Mouse (Mus musculus) mouse embryonic stem cell (cell line): ENCODE measurements at regions not wholly inside any gene's neighbourhood (a gene's known extent, or its start where the extent isn't known, plus 50 kb on each side); places are given as distances from the start of the nearest gene placed in this dataset.
"Not testable (repeated sequence)": the region's sequence is repeated elsewhere in the genome, so short reads cannot be mapped to it uniquely, and the experiment has no call there.

Source experiments
- in situ Hi-C, 2 experiments: fragments of 300-500 bp; cut with MboI; formaldehyde crosslinking; loops; 1 replicate in 1 of 2; 3 replicates in 1 of 2; pipeline ENCODE4 v1.14.3; 2019 to 2020; ENCODE audit warnings: low sequenced_read_pairs in 2 of 2, low pct_unique_long_range_greater_than_20kb in 1 of 2, mixed read lengths in 1 of 2; ENCODE audit not compliant: unreplicated experiment in 1 of 2

GRCm38 (mm10) chr15:93004551-93004950 is 270.4 kb downstream of the Gxylt1 start:
- in situ Hi-C loops: no loop called here

GRCm38 (mm10) chr15:93003233-93003632 is 271.7 kb downstream of the Gxylt1 start:
- in situ Hi-C loops: no loop called here

- in situ Hi-C loops: no loop called here
Observed at GRCm38 (mm10) chr15:93002002-93002904, 272.7 kb downstream of the Gxylt1 start.

- in situ Hi-C loops: no loop called here
Observed at GRCm38 (mm10) chr15:93001346-93002001, 273.5 kb downstream of the Gxylt1 start.

GRCm38 (mm10) chr15:93000121-93000520 is 274.9 kb downstream of the Gxylt1 start:
- in situ Hi-C loops: no loop called here

- in situ Hi-C loops: no loop called here
Observed at GRCm38 (mm10) chr15:92997933-92998332, 277.0 kb downstream of the Gxylt1 start.

- in situ Hi-C loops: no loop called here
Observed at GRCm38 (mm10) chr15:92994191-92994671, 280.7 kb downstream of the Gxylt1 start.

- in situ Hi-C loops: no loop called here
Observed at GRCm38 (mm10) chr15:92993538-92994190, 281.3 kb downstream of the Gxylt1 start.

- in situ Hi-C loops: no loop called here
Observed at GRCm38 (mm10) chr15:92975774-92976173, 299.2 kb downstream of the Gxylt1 start.

- in situ Hi-C loops: no loop called here
Observed at GRCm38 (mm10) chr15:92974931-92975330, 300.0 kb downstream of the Gxylt1 start.

GRCm38 (mm10) chr15:92973651-92974229 is 301.2 kb downstream of the Gxylt1 start:
- in situ Hi-C loops: no loop called here

- in situ Hi-C loops: no loop called here
Observed at GRCm38 (mm10) chr15:92965556-92965955, 309.4 kb downstream of the Gxylt1 start.

GRCm38 (mm10) chr15:92964901-92965300 is 310.1 kb downstream of the Gxylt1 start:
- in situ Hi-C loops: no loop called here

GRCm38 (mm10) chr15:92964131-92964530 is 310.8 kb downstream of the Gxylt1 start:
- in situ Hi-C loops: no loop called here

- in situ Hi-C loops: not testable (repeated sequence)
Observed at GRCm38 (mm10) chr15:92950912-92951311, 324.1 kb downstream of the Gxylt1 start.

GRCm38 (mm10) chr15:92946216-92946615 is 328.8 kb downstream of the Gxylt1 start:
- in situ Hi-C loops: no loop called here

- in situ Hi-C loops: no loop called here
Observed at GRCm38 (mm10) chr15:92903821-92904220, 371.2 kb downstream of the Gxylt1 start.

- in situ Hi-C loops: no loop called here
Observed at GRCm38 (mm10) chr15:92897277-92897676, 377.7 kb downstream of the Gxylt1 start.

- in situ Hi-C loops: no loop called here
Observed at GRCm38 (mm10) chr15:92895836-92896235, 379.1 kb downstream of the Gxylt1 start.
